Mouse (Mus musculus): ENCODE results near the gene Med13l. TPM values are rescaled to one million over a fixed set of nuclear protein-coding genes. Genes with fewer than 3 reads are reported as not detected.

Gene Med13l
- total and polyA plus RNA-seq, 3 experiments, result 17.0 to 34.3 (median 31.5) TPM

GRCm38 (mm10) chr5:118733566-118733965, 173.1 kb downstream of the Med13l start:
- no peak for DNase-seq

GRCm38 (mm10) chr5:118734455-118734854, 174.0 kb downstream of the Med13l start:
- no peak for DNase-seq

GRCm38 (mm10) chr5:118735738-118736137, 175.3 kb downstream of the Med13l start:
- no peak for DNase-seq

GRCm38 (mm10) chr5:118737548-118737947, 177.1 kb downstream of the Med13l start:
- peak; percentile 50 for DNase-seq

GRCm38 (mm10) chr5:118743067-118743466, 182.6 kb downstream of the Med13l start:
- no peak for DNase-seq

GRCm38 (mm10) chr5:118747026-118747425, 186.5 kb downstream of the Med13l start:
- no peak for DNase-seq

GRCm38 (mm10) chr5:118751446-118752179, 191.1 kb downstream of the Med13l start:
- DNase-seq, result peak; percentile 33

- no peak for DNase-seq
Observed at GRCm38 (mm10) chr5:118752868-118753267, 192.4 kb downstream of the Med13l start.

- DNase-seq, result peak; percentile 61
Observed at GRCm38 (mm10) chr5:118753471-118754044, 193.1 kb downstream of the Med13l start.

- no peak for DNase-seq
Observed at GRCm38 (mm10) chr5:118754191-118754759, 193.8 kb downstream of the Med13l start.

GRCm38 (mm10) chr5:118756078-118756477, 195.6 kb downstream of the Med13l start:
- no peak for DNase-seq

- DNase-seq, result peak; percentile 46
Observed at GRCm38 (mm10) chr5:118757396-118758301, 197.2 kb downstream of the Med13l start.

GRCm38 (mm10) chr5:118760986-118761385, 200.5 kb downstream of the Med13l start:
- DNase-seq, result no peak

GRCm38 (mm10) chr5:118762499-118763185, 202.2 kb downstream of the Med13l start:
- no peak for DNase-seq

GRCm38 (mm10) chr5:118763353-118763752, 202.9 kb downstream of the Med13l start:
- no peak for DNase-seq

GRCm38 (mm10) chr5:118769143-118769542, 208.7 kb downstream of the Med13l start:
- DNase-seq, result no peak

GRCm38 (mm10) chr5:118773866-118774265, 213.4 kb downstream of the Med13l start:
- peak; percentile 32 for DNase-seq

- DNase-seq, result no peak
Observed at GRCm38 (mm10) chr5:118776396-118776795, 215.9 kb downstream of the Med13l start.

- peak; percentile 75 for DNase-seq
Observed at GRCm38 (mm10) chr5:118781598-118781997, 221.1 kb downstream of the Med13l start.

- DNase-seq, result no peak
Observed at GRCm38 (mm10) chr5:118782139-118782538, 221.7 kb downstream of the Med13l start.

GRCm38 (mm10) chr5:118789226-118789625, 228.7 kb downstream of the Med13l start:
- no peak for DNase-seq

- DNase-seq, result no peak
Observed at GRCm38 (mm10) chr5:118789776-118790175, 229.3 kb downstream of the Med13l start.
